Mouse (Mus musculus) thymus, postnatal 36 days (tissue): ENCODE measurements around the gene Mrln.

ENCODE experiments used
- DNase-seq, 2 experiments: peaks; one replicate each; pipeline ENCODE4 v3.0.0; 2022; ENCODE audit warnings: mixed read lengths in 2 of 2

Gene Mrln

DNA sequence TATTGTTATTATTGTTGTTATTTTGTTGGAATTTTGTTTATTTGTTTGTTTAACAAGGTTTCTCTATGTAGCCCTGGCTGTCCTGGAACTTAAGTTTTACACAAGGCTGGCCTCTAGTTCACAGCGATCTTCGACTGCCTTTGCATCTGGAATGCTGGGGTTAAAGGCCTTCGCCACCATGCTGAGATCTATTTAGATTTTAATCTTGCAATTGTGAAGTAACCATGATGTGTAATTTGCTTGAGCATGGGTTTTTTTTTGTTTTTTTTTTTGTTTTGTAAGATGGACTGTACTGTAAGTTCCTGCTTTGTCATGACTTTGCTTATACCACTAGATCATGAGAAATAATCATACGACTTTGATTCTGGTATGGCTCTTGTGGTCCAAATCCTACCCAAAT lies 56.4 kb downstream of the Mrln start:
- DNase-seq = no peak

DNA sequence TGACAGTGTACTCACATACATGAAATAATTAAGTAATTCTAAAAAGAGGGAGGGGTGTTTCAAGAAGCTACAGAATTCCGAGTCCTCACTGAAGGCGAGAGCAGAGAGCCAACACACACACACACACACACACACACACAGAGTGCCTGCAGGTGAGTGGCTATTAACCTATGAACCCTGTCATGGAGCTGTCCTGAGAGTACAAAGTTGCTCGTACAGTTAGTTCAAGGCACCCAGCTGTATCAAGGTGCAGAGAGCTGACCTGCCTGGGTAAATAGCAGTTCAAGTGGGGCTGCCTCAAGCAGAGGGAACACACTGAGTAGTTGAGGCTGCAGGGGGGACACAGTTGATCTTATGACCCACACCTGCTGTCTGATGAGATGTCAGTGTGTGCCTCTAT lies 57.6 kb downstream of the Mrln start:
- DNase-seq = no peak

DNA sequence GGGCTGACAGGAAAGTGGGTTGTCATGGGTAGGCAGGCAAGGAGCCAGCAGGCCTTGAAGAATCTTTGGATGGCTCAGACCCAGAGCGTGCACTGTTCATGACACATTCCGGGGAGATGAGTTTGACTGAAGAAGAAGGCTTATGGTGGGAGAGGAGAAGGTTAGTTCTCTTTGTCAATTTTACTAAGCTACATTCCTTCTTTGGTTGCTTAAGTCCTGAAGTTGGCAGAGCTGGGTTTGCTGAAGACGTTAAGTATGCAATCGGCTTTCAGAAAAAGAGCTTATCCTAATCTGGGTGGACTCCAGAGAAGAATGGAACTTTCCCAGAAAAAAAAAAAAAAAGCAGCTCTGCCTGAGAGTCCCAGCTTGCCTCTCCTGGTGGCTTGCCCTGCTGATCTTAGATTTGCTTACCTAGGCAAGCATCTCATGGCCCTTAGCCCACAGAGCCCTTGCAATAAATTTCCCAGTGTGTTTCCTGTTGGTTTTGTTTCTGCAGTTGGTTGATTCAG lies 59.3 kb downstream of the Mrln start:
- no peak for DNase-seq

DNA sequence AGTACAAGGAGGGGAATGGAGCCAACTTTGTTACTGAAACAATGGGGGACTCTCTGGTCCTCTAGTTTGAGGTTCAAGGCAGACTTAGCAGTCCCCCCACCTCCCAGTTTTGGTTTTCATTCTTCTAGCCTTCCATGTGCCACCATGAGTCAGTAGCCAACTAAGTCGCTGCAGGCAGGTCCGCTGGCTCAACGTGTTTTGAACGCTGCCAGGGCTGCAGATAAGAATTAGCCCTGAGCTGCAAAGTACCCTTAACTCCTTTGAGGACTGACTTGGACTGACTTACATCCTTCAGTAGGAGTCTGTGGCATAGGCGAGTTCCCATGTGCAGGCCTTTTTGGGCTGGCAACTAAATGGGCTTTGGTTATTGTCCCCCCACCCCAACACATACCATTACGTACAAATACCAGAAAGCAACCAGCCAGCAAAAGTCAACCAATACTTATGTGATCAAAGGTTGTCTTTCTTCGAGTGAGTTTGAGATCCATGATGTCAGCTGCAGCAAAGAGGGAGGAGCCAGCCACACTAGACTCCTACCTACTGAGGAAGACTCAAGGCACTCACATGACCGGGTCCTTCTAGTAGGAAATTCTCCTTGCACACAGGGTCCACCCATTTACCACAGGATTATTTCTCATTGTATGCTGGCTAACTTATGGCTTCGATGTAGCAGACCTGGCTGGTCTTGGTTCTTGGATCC lies 60.0 kb downstream of the Mrln start:
- no peak for DNase-seq

DNA sequence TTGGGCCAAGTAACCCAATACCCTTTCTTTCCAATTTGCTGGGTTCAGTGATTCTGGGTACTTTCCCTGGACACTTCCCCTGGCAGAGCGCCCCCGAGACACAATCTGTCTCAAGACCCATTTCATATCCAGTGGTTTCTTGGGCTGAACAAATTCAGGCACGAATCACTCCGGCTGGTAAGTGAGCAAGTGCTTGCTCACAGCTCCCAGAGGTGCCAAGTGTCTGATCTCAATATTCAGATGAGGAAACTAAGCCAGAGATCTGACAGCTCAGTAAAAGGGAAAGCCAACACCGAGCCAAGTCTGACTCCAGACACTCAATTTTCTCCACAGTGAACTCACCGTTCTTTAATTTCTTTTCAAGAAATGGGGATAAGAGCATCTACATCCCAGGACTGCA lies 62.0 kb downstream of the Mrln start:
- DNase-seq = no peak

DNA sequence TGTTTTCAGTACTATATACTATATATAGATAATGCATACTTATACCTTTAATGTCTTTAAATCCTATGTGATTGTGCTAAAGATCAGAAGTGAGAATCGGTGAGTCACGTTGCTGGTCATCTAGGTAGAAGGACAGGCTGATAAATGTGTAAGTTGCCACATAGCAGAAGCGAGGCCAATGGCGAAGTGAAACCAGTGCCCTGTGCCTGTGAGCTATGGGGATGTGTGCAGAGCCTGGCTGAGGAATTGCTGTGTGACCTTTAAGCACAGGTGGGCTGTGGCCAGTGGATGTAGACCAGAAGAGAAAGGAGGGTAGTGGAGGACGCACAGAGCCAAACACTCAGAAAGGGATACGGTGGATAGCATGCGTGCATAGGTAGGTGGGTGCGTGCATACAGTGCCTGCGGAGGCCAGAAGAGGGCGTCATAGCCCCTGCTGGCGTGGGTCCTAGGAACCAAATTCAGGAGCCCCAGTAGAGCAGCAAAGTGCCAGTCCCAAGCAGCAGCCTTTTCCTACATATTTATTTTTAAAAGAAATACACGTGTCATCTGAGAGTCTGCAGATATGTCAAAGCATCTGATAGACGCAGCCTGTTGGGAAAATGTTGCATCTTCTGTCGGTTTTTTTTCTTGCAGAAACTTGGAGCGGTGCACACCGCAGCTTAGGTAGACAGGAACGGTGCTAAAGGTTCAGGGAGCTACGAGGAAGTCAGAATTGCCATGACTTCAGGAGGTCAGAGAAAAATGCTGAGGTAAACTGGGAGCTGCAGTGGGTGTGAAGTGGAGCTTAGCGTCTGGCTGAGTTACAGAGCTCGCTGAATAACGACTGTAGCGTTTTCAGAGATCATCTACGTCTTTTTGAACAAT lies 64.3 kb downstream of the Mrln start:
- DNase-seq = no peak
